Mouse (Mus musculus) ES-Bruce4 (cell line): ENCODE measurements around the gene 2610028H24Rik.

Source experiments
- CTCF ChIP-seq: IDR thresholded peaks from one replicate; pipeline ENCODE4 v1.8.1; 2011; ENCODE audit warnings: low read depth, low read length
- EP300 ChIP-seq: IDR thresholded peaks from 2 replicates; pipeline ENCODE4 v1.6.1; 2011; ENCODE audit warnings: low read depth, low read length; ENCODE audit not compliant: insufficient read depth

DNA sequence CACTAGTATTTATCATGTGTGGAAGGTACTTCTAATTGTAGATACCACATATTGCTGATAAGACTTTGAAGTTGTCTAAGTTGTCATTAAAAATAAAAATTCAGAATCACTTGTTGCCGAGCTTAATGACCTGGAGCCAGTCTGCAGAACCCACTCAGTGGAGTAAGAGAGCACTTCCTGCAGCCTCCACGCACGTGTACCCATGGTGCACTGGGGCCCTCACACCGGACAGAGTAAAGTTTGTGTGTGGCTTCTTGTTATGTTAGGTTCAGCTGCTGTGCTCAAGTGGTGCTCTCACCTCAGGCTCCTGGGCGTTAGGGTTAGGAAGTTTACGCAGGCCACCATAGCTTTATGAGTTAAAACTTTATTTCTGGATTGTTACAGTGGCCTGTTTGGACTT is 46.6 kb downstream of the 2610028H24Rik start:
- TF ChIP-seq CTCF (no peak), EP300 (no peak)
